Mouse (Mus musculus) stomach, postnatal 0 days (tissue): Measurements from ENCODE around the gene Ccl6.

Experiments
- CTCF ChIP-seq: IDR thresholded peaks from 2 replicates; pipeline ENCODE4 v1.5.1; 2016; ENCODE audit warnings: antibody characterized with exemption, low read depth, mild to moderate bottlenecking, moderate library complexity
- EP300 ChIP-seq: optimal IDR thresholded peaks from 2 replicates; pipeline ENCODE3; 2016; ENCODE audit warnings: antibody characterized with exemption

- TF ChIP-seq CTCF: no peak
- TF ChIP-seq EP300: no peak
Observed at GRCm38 (mm10) chr11:83634898-83635297, 42.0 kb upstream of the Ccl6 start.
